Mouse (Mus musculus) G1E (cell line): ENCODE results near the gene Gm17268.

Experiments used
- CTCF ChIP-seq: IDR thresholded peaks from 2 replicates; pipeline ENCODE4 v1.5.1; 2012; ENCODE audit warnings: low read depth, low read length, inconsistent platforms, mixed read lengths
- GATA1 ChIP-seq: IDR thresholded peaks from 2 replicates; pipeline ENCODE4 v1.6.1; 2012; ENCODE audit warnings: borderline replicate concordance, low read length, inconsistent platforms, mixed read lengths
- POLR2AphosphoS5 ChIP-seq: IDR thresholded peaks from 2 replicates; pipeline ENCODE4 v1.6.1; 2012; ENCODE audit warnings: low read depth, low read length, inconsistent platforms; ENCODE audit not compliant: insufficient replicate concordance

- TF ChIP-seq CTCF (no peak), GATA1 (no peak), POLR2AphosphoS5 (no peak)
Observed at GRCm38 (mm10) chr11:82011411-82012193, 26.8 kb downstream of the Gm17268 start.
